Mouse (Mus musculus) cerebellum, postnatal 14 days (tissue): ENCODE measurements at regions not wholly inside any gene's neighbourhood (a gene's known extent, or its start where the extent isn't known, plus 50 kb on each side); places are given as distances from the start of the nearest gene placed in this dataset.

Experiments
- DNase-seq, 2 experiments: peaks; one replicate each; pipeline ENCODE4 v3.0.0; 2021; ENCODE audit warnings: mixed read lengths in 2 of 2

DNA sequence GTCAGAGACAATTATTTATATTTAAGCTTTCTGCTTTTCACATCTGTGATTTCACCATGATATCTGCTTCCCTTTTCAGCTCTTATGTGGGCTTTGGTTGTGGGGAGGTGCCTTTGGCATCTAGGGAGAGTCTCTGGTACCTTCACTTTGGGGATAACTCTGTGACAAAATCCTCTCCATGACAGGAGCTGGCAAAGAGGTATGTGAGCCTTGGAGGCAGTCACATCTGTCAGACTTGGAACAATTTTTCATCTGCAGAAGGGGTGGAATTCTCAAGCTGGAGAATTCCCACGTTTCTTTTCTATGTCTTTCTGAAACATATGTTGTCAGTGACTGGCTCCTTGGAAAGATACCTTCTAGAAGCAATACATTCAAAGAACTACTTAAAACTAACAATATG, 312.2 kb upstream of the Nrg3 start:
- DNase-seq: no peak

DNA sequence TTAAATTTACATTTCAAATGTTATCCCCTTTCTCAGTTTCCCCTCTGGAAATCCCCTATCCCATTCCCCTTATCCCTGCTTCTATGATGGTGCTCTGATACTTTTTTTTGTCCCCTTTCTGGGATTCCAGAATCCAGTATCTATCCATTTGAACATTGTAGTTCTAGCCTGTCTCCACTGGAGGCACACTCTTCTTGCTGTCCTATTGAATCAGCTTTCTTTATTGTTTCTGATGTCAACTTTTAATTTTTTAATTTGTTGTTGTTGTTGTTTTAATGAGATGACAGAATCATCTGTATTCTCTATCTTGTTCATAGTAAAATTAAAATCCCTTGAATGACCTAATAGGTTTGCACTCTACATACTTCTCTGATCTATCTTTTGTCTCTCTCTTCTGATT, 309.0 kb upstream of the Nrg3 start:
- DNase-seq: peak; percentile 5

DNA sequence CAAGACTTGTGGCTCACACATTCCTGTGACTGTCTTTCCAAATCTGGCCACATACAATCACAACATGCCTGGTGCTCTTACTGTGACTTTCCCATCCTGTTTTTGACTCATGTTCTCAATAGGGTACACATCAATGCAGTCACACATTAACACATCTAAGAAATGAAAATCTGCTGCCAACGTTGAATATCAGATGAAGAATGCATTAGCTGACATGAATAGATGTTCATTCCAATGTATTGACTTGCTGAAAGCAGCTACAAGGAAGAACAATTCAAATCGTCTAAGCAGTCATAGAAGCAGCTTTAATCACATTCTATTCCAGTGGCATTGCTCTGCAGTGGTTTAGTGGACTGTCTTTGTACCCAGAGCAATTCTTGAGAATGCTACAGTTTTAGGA, 295.2 kb upstream of the Nrg3 start:
- no peak for DNase-seq
